Mouse (Mus musculus): Measurements from ENCODE around the gene Cyp2j9. TPM values are rescaled to one million over a fixed set of nuclear protein-coding genes. Genes with fewer than 3 reads are reported as not detected.
A peak's percentile ranks its signal among the peaks of the same experiment; 100 is the strongest.
"Not testable (repeated sequence)": the region's sequence is repeated elsewhere in the genome, so short reads cannot be mapped to it uniquely, and the experiment has no call there.

Gene Cyp2j9
- 1 to 10 TPM in 1 of 2 experiments, under 1 TPM in 1; 0.68 to 1.3 TPM for total RNA-seq (2021)
- long read RNA-seq, experiment 1, partial matches to known transcripts: 0 of 1 reads
- long read RNA-seq, experiment 1, other reads (novel, unspliced or antisense): 0 of 1 reads
- long read RNA-seq, experiment 2, partial matches to known transcripts: 0 of 1 reads
- long read RNA-seq, experiment 2, other reads (novel, unspliced or antisense): 1 of 1 reads

- intact Hi-C loops (cut with DNase I): loop anchor here (5.0 kb wide), 1 partner anchor 39 kb away; the partner anchor contains the start of gene Cyp2j6
- peak; percentile 70 to 75 for DNase-seq
These were observed at the start of gene Cyp2j9 for GRCm38 (mm10) chr4:96590911-96591790. Gene Cyp2j9, minus strand, starts transcription at chr4:96591578.

GRCm38 (mm10) chr4:96635455-96635854, 44.1 kb upstream of the Cyp2j9 start:
- DNase-seq: no peak
- intact Hi-C loops (cut with DNase I): no loop called here

GRCm38 (mm10) chr4:96622474-96622873, 31.1 kb upstream of the Cyp2j9 start:
- DNase-seq: no peak
- intact Hi-C loops (cut with DNase I): no loop called here

- intact Hi-C loops (cut with DNase I): loop anchor here (5.0 kb wide), 1 partner anchor 39 kb away; the partner anchor contains the start of gene Cyp2j6
- DNase-seq: peak; percentile 70 to 72
These were observed 393 bp upstream of the Cyp2j9 start for GRCm38 (mm10) chr4:96591791-96592150.

- intact Hi-C loops (cut with DNase I): no loop called here
- DNase-seq: no peak
These were observed 9.8 kb downstream of the Cyp2j9 start for GRCm38 (mm10) chr4:96581425-96582088.

- intact Hi-C loops (cut with DNase I): not testable (repeated sequence)
These were observed 11.0 kb downstream of the Cyp2j9 start for GRCm38 (mm10) chr4:96580351-96580750.

DNA sequence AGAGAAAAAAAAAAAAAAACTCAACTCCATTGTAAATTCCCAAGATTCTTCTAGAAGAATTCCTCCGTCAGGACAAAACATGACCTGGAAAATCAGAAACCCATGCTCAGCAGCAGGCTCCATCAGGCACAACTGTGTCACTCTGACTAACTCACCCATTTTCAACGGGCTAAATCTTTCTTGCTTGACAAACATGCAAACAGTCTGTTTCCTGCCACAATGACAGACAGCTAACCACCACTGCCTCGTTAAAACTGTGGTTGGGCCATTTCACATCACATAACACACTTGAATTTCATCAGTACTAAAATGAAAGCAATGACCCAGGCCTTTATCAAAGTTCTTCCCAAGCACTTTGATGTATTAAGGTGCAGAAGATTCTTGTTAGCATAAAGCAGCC, 21.9 kb downstream of the Cyp2j9 start:
- intact Hi-C loops (cut with DNase I): no loop called here

More at GRCm38 (mm10) chr4:96580351-96580750, 11.0 kb downstream of the Cyp2j9 start:
- DNase-seq: not testable (repeated sequence)

GRCm38 (mm10) chr4:96567988-96568387, 23.4 kb downstream of the Cyp2j9 start:
- intact Hi-C loops (cut with DNase I): no loop called here
- no peak for DNase-seq

More for the DNA sequence above, 21.9 kb downstream of the Cyp2j9 start:
- no peak for DNase-seq

GRCm38 (mm10) chr4:96565808-96566207, 25.6 kb downstream of the Cyp2j9 start:
- intact Hi-C loops (cut with DNase I): no loop called here

GRCm38 (mm10) chr4:96560464-96560863, 30.9 kb downstream of the Cyp2j9 start:
- intact Hi-C loops (cut with DNase I): no loop called here
- no peak for DNase-seq

More at GRCm38 (mm10) chr4:96565808-96566207, 25.6 kb downstream of the Cyp2j9 start:
- DNase-seq: no peak

- intact Hi-C loops (cut with DNase I): no loop called here
These were observed 31.6 kb downstream of the Cyp2j9 start for GRCm38 (mm10) chr4:96559781-96560180.

GRCm38 (mm10) chr4:96553133-96553819, 38.1 kb downstream of the Cyp2j9 start, which contains the start of gene Cyp2j6:
Gene Cyp2j6, minus strand, starts transcription at chr4:96553661.
- intact Hi-C loops (cut with DNase I): loop anchor here (5.0 kb wide), 1 partner anchor 39 kb away; the partner anchor contains the start of gene Cyp2j9
- peak; percentile 40 to 58 for DNase-seq

More at GRCm38 (mm10) chr4:96559781-96560180, 31.6 kb downstream of the Cyp2j9 start:
- no peak for DNase-seq

DNA sequence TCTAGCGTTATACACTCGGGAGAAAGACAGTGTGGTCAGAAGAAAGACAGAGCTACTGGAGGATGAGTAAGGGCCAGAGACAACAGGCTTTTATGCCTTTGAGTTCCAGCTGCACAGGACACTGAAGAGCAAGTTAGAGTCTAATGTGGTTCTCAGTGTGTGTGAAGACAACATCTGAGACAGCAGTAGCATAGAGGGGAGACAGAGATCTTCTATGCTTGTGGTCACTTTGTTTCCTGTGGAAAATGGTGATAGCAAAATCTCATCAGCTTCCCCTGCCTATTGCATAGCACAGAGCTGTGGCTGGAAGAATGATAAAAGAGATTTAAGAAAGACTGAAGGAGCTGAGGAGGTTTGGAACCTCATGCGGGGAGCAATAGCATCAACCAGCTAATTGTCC, 39.8 kb downstream of the Cyp2j9 start:
- DNase-seq: no peak
- intact Hi-C loops (cut with DNase I): loop anchor here (5.0 kb wide), 1 partner anchor 41 kb away; the partner anchor contains the start of gene Cyp2j9

DNA sequence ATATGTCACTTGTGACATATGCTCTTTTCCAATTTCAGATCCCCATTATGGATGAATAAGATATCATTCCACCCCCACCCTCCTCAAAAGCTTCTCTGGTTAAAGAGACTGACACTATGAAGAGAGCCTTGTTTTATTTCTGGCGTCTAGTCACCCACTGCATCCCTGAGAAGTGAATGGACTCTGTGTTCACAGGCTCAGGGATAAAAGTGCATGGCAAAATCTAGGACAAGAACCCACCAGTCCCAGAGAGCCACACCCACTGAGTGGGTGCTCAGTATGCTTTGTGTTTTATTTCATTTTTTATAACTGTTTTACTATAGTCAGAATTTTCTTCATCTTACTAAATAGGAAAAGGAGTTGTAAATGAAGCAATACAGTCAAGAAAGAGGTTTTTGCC, 45.4 kb downstream of the Cyp2j9 start:
- intact Hi-C loops (cut with DNase I): no loop called here

DNA sequence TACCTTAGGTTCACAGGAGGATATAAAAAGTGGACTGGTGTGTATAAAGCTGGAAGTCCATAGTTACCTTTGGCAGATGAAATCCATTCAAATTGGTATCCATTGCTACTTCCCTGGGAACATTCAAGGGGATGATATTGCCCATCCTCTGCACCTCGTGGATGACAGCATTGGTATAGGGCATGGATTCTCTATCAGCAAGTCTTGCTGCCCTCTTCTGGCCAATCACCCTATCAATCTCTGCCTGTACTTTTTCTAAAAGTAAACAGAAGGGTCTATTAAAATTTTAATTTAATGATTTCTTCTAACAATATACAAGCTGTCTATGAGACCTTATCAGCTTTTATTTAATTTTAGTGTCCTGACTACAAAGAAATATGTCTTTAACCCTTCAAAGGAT, 65.6 kb downstream of the Cyp2j9 start:
- DNase-seq: peak in 1 of 2 experiments; percentile 4
- intact Hi-C loops (cut with DNase I): loop anchor here (10.0 kb wide), 1 partner anchor 251 kb away; no protein-coding TSS in a partner anchor

More for the DNA sequence above, 45.4 kb downstream of the Cyp2j9 start:
- DNase-seq: no peak

DNA sequence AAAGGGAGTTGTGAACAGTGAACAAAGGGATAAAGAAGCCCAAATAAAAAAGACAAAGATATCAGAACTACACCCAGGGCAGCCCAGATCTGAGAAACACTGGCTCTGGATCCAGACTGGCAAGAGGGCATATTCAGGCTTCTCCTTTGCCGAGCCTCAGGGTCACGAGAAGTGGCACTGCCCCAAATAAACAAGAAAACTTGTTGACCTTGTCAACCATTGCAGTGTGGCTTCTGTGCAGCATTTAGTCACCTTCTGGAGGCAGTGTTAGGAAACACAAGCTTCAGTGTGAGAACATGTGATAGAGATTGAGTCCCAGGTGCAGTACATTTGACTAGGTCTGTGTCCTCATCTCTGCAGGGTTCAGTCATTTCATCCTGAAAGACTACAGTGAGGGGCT, 69.1 kb downstream of the Cyp2j9 start:
- DNase-seq: peak in 1 of 2 experiments; percentile 10
- intact Hi-C loops (cut with DNase I): loop anchor here (10.0 kb wide), 1 partner anchor 247 kb away; no protein-coding TSS in a partner anchor

Data from heart, postnatal 14 days (tissue).